Mouse (Mus musculus) brain, embryonic 14.5 days (tissue): ENCODE data around the gene Nme7. TPM values are rescaled to one million over a fixed set of nuclear protein-coding genes. Genes with fewer than 3 reads are reported as not detected.

Experiments
- DNase-seq: peaks from one replicate; pipeline ENCODE4 v3.0.0-alpha.2; 2011; ENCODE audit warnings: low read depth
- CTCF ChIP-seq: fragments of 200-500 bp; IDR thresholded peaks from 2 replicates; pipeline ENCODE4 v1.5.1; 2012; ENCODE audit warnings: inconsistent platforms, mild to moderate bottlenecking, moderate library complexity, borderline replicate concordance; ENCODE audit not compliant: insufficient read depth, insufficient read length; ENCODE audit errors: extremely low read depth
- POLR2A ChIP-seq: fragments of 200-500 bp; IDR thresholded peaks from 2 replicates; pipeline ENCODE4 v1.6.1; 2012; ENCODE audit warnings: mild to moderate bottlenecking, inconsistent platforms, borderline replicate concordance; ENCODE audit not compliant: poor library complexity, insufficient read depth, insufficient read length, severe bottlenecking; ENCODE audit errors: extremely low read depth
- polyA plus RNA-seq: library from polyadenylated mRNA; depleted of rRNA; stranded (reverse); fragments of >200 nt; gene quantifications from 2 replicates; pipeline ENCODE4 v1.2.3, GENCODE M21; 2012; rRNA removed

Nme7 gene
- polyA plus RNA-seq = 18.4 and 19.2 TPM in 2 replicates

GRCm38 (mm10) chr1:164303821-164304220, at the start of gene Nme7:
Nme7 (plus strand) TSS chr1:164304121.
- TF ChIP-seq POLR2A = no peak
- TF ChIP-seq CTCF = no peak
- DNase-seq = no peak

DNA sequence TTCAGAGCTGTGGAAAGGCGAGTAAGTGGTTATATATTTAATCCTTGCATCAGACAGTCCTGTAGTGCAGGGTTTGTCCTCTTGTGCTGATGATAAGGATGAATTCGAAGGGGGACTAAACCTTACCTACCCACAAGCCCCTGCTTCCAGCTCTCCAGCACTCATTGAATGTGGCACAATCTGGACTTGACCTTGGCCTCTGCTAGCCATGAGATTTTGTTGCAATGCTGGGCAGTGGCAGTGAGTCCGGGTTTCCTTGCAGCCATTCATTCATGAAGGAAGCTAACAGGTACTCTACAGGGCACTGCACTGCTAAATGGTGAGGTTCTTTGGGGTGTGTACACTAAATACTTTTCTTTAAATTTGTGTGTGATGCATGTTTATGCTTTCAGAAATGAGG, 49.1 kb upstream of the Nme7 start:
- no peak for DNase-seq
- TF ChIP-seq POLR2A (no peak), CTCF (no peak)

GRCm38 (mm10) chr1:164260171-164261028, 43.5 kb upstream of the Nme7 start:
- TF ChIP-seq POLR2A = no peak
- TF ChIP-seq CTCF = no peak
- no peak for DNase-seq

GRCm38 (mm10) chr1:164261553-164261952, 42.4 kb upstream of the Nme7 start:
- peak; percentile 11 for DNase-seq
- TF ChIP-seq POLR2A = no peak
- no peak for TF ChIP-seq CTCF

GRCm38 (mm10) chr1:164270941-164271340, 33.0 kb upstream of the Nme7 start:
- TF ChIP-seq CTCF (no peak), POLR2A (no peak)
- no peak for DNase-seq

DNA sequence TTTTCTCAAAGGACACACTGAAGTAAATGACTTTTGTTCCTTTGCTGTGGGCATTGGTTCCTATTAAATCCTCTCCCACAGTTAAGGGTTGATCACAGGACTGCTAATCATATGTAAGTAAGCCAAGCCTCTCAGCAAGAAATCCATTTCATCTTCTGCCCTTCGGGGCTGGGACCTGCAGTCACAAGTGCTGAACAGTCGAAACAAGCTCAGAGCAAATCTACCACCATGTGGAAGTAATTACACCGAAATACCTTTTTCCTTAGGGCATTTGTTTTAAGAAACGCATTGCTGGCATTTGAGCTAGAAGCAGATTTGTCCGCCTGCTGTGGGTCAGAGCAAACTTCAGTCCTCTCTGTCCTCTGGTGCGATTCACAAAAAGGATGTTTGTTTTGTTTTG, 30.3 kb upstream of the Nme7 start:
- DNase-seq = peak; percentile 19
- TF ChIP-seq CTCF (no peak), POLR2A (no peak)

DNA sequence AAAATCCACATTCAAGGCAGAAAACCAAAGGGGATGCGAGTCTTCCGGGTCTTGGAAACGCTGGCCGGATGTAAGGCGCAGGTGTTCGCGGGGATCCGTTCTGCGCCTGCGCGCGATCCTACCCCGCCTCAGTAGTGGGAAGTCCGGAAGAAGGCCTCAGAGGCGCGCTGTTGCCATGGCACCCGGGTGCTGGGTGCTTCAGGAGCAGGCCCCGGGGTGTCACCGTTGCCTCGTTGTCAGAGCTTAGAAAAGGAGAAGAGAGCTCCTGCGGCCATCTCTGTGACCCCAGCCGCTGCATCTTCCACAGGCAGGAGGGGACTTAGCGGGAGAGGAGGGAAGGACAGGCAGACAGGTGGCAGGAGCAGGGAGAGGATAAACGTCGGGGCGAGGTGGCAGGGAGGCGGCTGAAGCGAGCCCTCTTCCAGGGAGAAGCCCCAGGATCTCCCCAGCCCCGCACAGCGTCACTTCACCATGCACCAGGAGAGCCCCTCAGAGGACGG, 28.4 kb upstream of the Nme7 start, which contains the start of gene Ccdc181:
Ccdc181 (plus strand) TSS at position 131 of the 500 bp plus-strand sequence.
- TF ChIP-seq CTCF = no peak
- peak; percentile 33; the same call in 1 of the 2 replicates for TF ChIP-seq POLR2A
- DNase-seq = peak; percentile 98

DNA sequence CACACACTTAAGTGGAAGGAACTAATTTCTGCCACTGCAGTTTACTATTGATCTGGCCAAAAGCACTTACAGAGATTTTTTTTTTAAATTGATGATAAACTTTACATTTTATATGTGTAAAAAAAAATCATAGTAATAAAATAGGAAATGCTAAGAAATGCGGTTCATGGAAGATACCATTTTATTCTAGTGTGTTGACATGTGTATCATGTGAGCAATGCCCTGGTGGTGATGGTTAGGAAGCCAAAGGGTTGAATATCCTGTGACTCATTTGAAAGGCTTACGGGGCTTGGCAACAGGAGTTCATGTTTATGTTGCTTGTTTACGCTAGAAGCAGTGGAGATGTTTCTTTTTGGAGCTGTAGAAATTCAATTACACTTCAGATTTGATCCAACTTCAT, 27.4 kb upstream of the Nme7 start:
- TF ChIP-seq POLR2A (no peak), CTCF (no peak)
- DNase-seq = no peak

DNA sequence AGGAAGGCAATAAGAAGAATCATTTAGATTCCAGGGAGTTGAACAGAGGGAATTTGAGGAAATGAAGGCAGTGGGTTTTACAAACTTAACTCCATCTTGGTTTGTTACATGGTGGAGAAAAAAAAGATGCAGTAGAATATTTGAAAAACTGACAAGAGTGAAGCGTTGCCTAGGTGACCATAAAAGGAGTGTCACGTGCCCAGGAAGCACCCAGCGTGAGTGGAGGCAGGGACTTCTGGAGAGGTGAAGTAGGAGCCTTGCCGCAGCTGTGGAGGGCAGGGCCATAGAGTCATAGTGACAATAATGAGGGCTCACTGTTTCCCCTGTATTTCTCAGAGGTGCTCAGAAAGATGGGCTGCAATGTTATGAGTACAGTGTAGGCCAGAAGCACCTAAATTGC, 24.6 kb upstream of the Nme7 start:
- DNase-seq = no peak
- no peak for TF ChIP-seq CTCF
- TF ChIP-seq POLR2A = no peak

GRCm38 (mm10) chr1:164284007-164284406, 19.9 kb upstream of the Nme7 start:
- no peak for TF ChIP-seq CTCF
- TF ChIP-seq POLR2A = no peak
- DNase-seq = no peak

DNA sequence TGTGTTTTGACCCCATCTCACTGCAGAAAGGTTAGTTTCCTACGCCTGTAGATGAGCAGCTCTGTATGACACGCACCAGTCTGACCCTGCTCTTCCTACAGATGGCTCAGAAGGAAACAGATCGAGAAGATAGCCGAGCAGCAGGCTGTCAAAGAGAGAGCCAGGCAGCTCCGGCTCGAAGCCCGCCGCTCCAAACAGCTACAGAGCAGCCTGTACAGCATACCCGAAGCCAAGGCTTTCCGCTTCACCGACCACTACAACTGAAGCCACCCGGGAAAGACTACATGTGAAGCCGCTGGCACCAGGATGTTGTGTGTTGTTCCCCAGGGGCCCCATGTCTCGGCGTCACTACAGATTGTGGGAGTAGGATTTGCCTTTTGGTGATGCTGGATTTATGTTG, 16.5 kb upstream of the Nme7 start:
- TF ChIP-seq CTCF (no peak), POLR2A (no peak)
- DNase-seq = peak; percentile 35

DNA sequence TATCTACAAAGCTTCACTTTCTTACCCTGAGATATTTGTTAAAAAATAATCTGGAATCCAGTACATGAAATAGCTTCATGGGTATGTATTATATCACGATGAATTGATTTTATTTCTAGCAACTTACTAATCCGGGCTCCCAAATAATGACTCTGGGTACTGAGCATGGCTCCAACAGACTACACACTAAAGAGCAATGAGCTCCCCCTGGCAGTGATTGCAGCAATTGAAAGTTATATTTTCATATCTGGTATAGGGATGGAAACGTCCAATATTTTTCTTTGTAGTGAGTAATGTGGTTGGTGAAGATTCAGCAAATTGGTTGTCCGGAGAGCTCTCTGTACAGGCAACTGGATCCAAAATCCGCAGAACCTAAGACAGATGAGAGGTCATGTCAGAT, 11.9 kb upstream of the Nme7 start:
- DNase-seq = no peak
- no peak for TF ChIP-seq POLR2A
- no peak for TF ChIP-seq CTCF
